Comparison of ENCODE assay signal across 19 mouse cellular contexts in the genomic region with DNA sequence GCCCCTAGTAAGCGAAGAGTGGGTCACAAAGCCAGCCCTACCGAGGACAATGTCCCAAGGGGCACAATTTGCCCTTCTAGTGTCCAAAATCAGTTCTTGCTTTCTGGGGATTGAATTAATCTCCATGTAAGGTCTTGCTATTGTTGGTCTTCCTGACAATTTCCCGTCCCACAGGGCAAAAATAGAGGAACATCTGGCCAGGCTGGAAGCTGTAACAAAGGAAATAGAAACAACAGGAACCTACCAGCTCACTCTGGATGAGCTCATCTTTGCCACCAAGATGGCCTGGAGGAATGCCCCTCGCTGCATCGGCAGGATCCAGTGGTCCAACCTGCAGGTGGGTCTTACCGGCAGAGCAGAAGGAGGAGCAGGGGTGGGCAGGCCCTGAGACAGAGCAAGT. TPM values are rescaled to one million over a fixed set of nuclear protein-coding genes. Genes with fewer than 3 reads are reported as not detected.
DNase-seq lines count a peak whose midpoint lies in the region; ATAC-seq and TF ChIP-seq lines count a peak whose summit lies in the region.
"Had no signal": no experiment of that assay in that cellular context is flagged by ENCODE, and none has a peak within 500 bp of the region (broad histone marks: within the 10 kb centered on the region; RNA-seq: fewer than 3 reads in every experiment).

No protein-coding gene starts in this region.

- intact Hi-C loops in heart, postnatal 25 days (cut with DNase I) = no loop called here

- H3K4me2 ChIP-seq in heart, embryonic 14.5 days (ENCODE audit: low read length) = no peak overlapping the region
- H3K4me2 ChIP-seq in kidney, embryonic 14.5 days (replicated peaks; ENCODE audit: low read depth, low read length) = no peak overlapping the region
- H3K4me2 ChIP-seq in heart, postnatal 0 days (ENCODE audit: low read depth, low read length) = no peak overlapping the region
- H3K4me2 ChIP-seq: forebrain, embryonic 12.5 days; heart, embryonic 15.5 days; hindbrain, embryonic 15.5 days; intestine, embryonic 15.5 days; limb, embryonic 15.5 days had no signal

- WGBS in heart, embryonic 14.5 days = 68% methylated on average over 6 of the region's 6 CpGs
- WGBS in kidney, embryonic 14.5 days = 82% methylated on average over 6 of the region's 6 CpGs
- WGBS in embryonic facial prominence, embryonic 10.5 days = 86% methylated on average over 6 of the region's 6 CpGs
- 56% methylated on average over 6 of the region's 6 CpGs for WGBS in heart, postnatal 0 days

- TF ChIP-seq CTCF in heart, postnatal 0 days (IDR thresholded peaks at IDR 0.05; ENCODE audit: low read depth) = no peak

- no peak for ATAC-seq in heart, embryonic 14.5 days (ENCODE audit: insufficient number of reproducible peaks, insufficient read depth, low FRiP score, low read depth)
- ATAC-seq in kidney, embryonic 14.5 days (ENCODE audit: low FRiP score, low TSS enrichment) = no peak
- ATAC-seq in heart, postnatal 0 days (ENCODE audit: insufficient read depth, low read depth) = no peak
- ATAC-seq: intestine, embryonic 15.5 days had no signal

- no peak overlapping the region for H3K4me3 ChIP-seq in heart, embryonic 14.5 days (ENCODE audit: control insufficient read depth in 1 of 2, insufficient read depth in 1 of 2, low read depth in 1 of 2, low read length in 2 of 2)
- no peak overlapping the region for H3K4me3 ChIP-seq in kidney, embryonic 14.5 days (ENCODE audit: low read length)
- H3K4me3 ChIP-seq in embryonic facial prominence, embryonic 10.5 days = no peak overlapping the region
- H3K4me3 ChIP-seq in heart, postnatal 0 days (ENCODE audit: low read depth, low read length) = no peak overlapping the region
- H3K4me3 ChIP-seq: forebrain, embryonic 12.5 days; heart, embryonic 15.5 days; hindbrain, embryonic 15.5 days; intestine, embryonic 15.5 days; limb, embryonic 15.5 days had no signal

- no peak overlapping the region for H3K9ac ChIP-seq in heart, embryonic 14.5 days (ENCODE audit: low read length)
- no peak overlapping the region for H3K9ac ChIP-seq in kidney, embryonic 14.5 days (ENCODE audit: low read depth, low read length)
- H3K9ac ChIP-seq in heart, postnatal 0 days (replicated peaks; ENCODE audit: low read depth, low read length) = no peak overlapping the region
- H3K9ac ChIP-seq: forebrain, embryonic 12.5 days; heart, embryonic 15.5 days; hindbrain, embryonic 15.5 days; intestine, embryonic 15.5 days; limb, embryonic 15.5 days had no signal

- no peaks in the 10 kb centered on the region for H3K27me3 ChIP-seq in heart, embryonic 14.5 days (ENCODE audit: control insufficient read depth, insufficient read depth, low read length)
- H3K27me3 ChIP-seq in kidney, embryonic 14.5 days (ENCODE audit: control insufficient read depth, insufficient read depth, low read length) = no peaks in the 10 kb centered on the region
- H3K27me3 ChIP-seq in embryonic facial prominence, embryonic 10.5 days (replicated peaks; ENCODE audit: low read depth, poor library complexity, severe bottlenecking) = no peaks in the 10 kb centered on the region
- H3K27me3 ChIP-seq in heart, postnatal 0 days (ENCODE audit: control insufficient read depth, insufficient read depth, low read length) = peaks cover 4% of the 10 kb centered on the region; the same call in 1 of the 2 replicates
- H3K27me3 ChIP-seq: forebrain, embryonic 12.5 days; hindbrain, embryonic 15.5 days; intestine, embryonic 15.5 days; limb, embryonic 15.5 days had no signal

- H3K36me3 ChIP-seq in heart, embryonic 14.5 days (ENCODE audit: control insufficient read depth, insufficient read depth, low read length) = no peaks in the 10 kb centered on the region
- no peaks in the 10 kb centered on the region for H3K36me3 ChIP-seq in kidney, embryonic 14.5 days (ENCODE audit: control insufficient read depth, insufficient read depth, low read length)
- H3K36me3 ChIP-seq in embryonic facial prominence, embryonic 10.5 days (replicated peaks) = no peaks in the 10 kb centered on the region
- H3K36me3 ChIP-seq in heart, postnatal 0 days (replicated peaks; ENCODE audit: control insufficient read depth, insufficient read depth, low read length) = no peaks in the 10 kb centered on the region
- H3K36me3 ChIP-seq: forebrain, embryonic 12.5 days; heart, embryonic 15.5 days; hindbrain, embryonic 15.5 days; intestine, embryonic 15.5 days; limb, embryonic 15.5 days had no signal

- no peaks in the 10 kb centered on the region for H3K9me3 ChIP-seq in heart, embryonic 14.5 days (ENCODE audit: control insufficient read depth, low read length)
- H3K9me3 ChIP-seq in kidney, embryonic 14.5 days (ENCODE audit: control insufficient read depth, low read length) = no peaks in the 10 kb centered on the region
- no peaks in the 10 kb centered on the region for H3K9me3 ChIP-seq in embryonic facial prominence, embryonic 10.5 days
- no peaks in the 10 kb centered on the region for H3K9me3 ChIP-seq in heart, postnatal 0 days (replicated peaks; ENCODE audit: control insufficient read depth, low read length)
- H3K9me3 ChIP-seq: forebrain, embryonic 12.5 days; heart, embryonic 15.5 days; hindbrain, embryonic 15.5 days; intestine, embryonic 15.5 days; limb, embryonic 15.5 days had no signal

- TF ChIP-seq EP300 in heart, postnatal 0 days (IDR thresholded peaks at IDR 0.05; ENCODE audit: low read depth) = no peak

- no peak for DNase-seq in heart, postnatal 25 days (ENCODE audit: low spot score)
- DNase-seq in kidney, postnatal 10 days = peak; percentile 15
- DNase-seq in embryonic facial prominence, embryonic 10.5 days (ENCODE audit: low spot score) = no peak
- DNase-seq in heart, postnatal 0 days (ENCODE audit: low spot score) = no peak
- no peak for DNase-seq in spleen, adult 18-20 months
- DNase-seq in right cerebral cortex, adult 18-20 months = no peak
- DNase-seq: adrenal gland, adult 2 months; cerebellum, adult 8-10 months; gastrocnemius, postnatal 14 days; thymus, adult 2 months had no signal

- H3K4me1 ChIP-seq in heart, embryonic 14.5 days (ENCODE audit: control insufficient read depth in 2 of 2, insufficient read depth in 2 of 2, low read length in 2 of 2) = no peaks in the 10 kb centered on the region
- H3K4me1 ChIP-seq in kidney, embryonic 14.5 days (ENCODE audit: control insufficient read depth, insufficient read depth, low read length) = no peaks in the 10 kb centered on the region
- peaks cover 8% of the 10 kb centered on the region for H3K4me1 ChIP-seq in embryonic facial prominence, embryonic 10.5 days
- H3K4me1 ChIP-seq in heart, postnatal 0 days (ENCODE audit: control insufficient read depth, insufficient read depth) = no peaks in the 10 kb centered on the region
- H3K4me1 ChIP-seq: heart, embryonic 15.5 days; hindbrain, embryonic 15.5 days; intestine, embryonic 15.5 days; limb, embryonic 15.5 days had no signal

- H3K27ac ChIP-seq in heart, embryonic 14.5 days (replicated peaks in 1 of 2; ENCODE audit: control insufficient read depth in 1 of 2, insufficient read depth in 1 of 2, low read depth in 2 of 2, low read length in 2 of 2) = peak overlapping the region; percentile 11 to 41; a peak in 1 of 4 replicates
- H3K27ac ChIP-seq in kidney, embryonic 14.5 days (ENCODE audit: low read depth, low read length) = no peak overlapping the region
- 0 out of 2 replicates have a peak overlapping the region, but pooled peaks have one; percentile 24 for H3K27ac ChIP-seq in embryonic facial prominence, embryonic 10.5 days (replicated peaks)
- peak overlapping the region; percentile 41; the same call in 1 of the 2 replicates for H3K27ac ChIP-seq in heart, postnatal 0 days (ENCODE audit: low read depth)
- H3K27ac ChIP-seq: forebrain, embryonic 12.5 days; hindbrain, embryonic 15.5 days; intestine, embryonic 15.5 days; limb, embryonic 15.5 days had no signal

RNA-seq across cellular contexts. Expression of gene Nos2, which starts 14.6 kb away (rescaled TPM):
- 1.4 and 1.6 TPM in 2 replicates for polyA plus RNA-seq in heart, embryonic 14.5 days (2014; fragmentation: Nextera tagmentation; extraction: Ambion mirVana)
- 1 to 10 TPM; 5.2 to 6.8 TPM for total RNA-seq in heart, postnatal 25 days (2021)
- polyA plus RNA-seq in kidney, embryonic 14.5 days (2014; fragmentation: Nextera tagmentation; extraction: Ambion mirVana) = 1.1 and 1.7 TPM in 2 replicates
- 0.77 and 1.3 TPM in 2 replicates for polyA plus RNA-seq in embryonic facial prominence, embryonic 10.5 days (2016; fragmentation: Nextera tagmentation; extraction: Ambion mirVana)
- total RNA-seq in heart, postnatal 0 days (2014; rRNA removed; ENCODE audit: low replicate concordance) = 0.19 and 0.53 TPM in 2 replicates
- 1.7 and 1.8 TPM in 2 replicates for polyA plus RNA-seq in heart, postnatal 0 days (2015; fragmentation: Nextera tagmentation; extraction: Ambion mirVana)
- total RNA-seq: megakaryocyte-erythroid progenitor cell, adult 5-6 weeks; neutrophil, adult 5-6 weeks had no signal

RNA-seq across cellular contexts. Expression of gene Lgals9, which starts 49.6 kb away (rescaled TPM):
- polyA plus RNA-seq in heart, embryonic 14.5 days (2014; fragmentation: Nextera tagmentation; extraction: Ambion mirVana) = 63.4 and 65.2 TPM in 2 replicates
- 10 to 100 TPM; 24.0 to 25.3 TPM for total RNA-seq in heart, postnatal 25 days (2021)
- 24.6 and 26.4 TPM in 2 replicates for polyA plus RNA-seq in kidney, embryonic 14.5 days (2014; fragmentation: Nextera tagmentation; extraction: Ambion mirVana)
- 2.3 and 2.8 TPM in 2 replicates for polyA plus RNA-seq in embryonic facial prominence, embryonic 10.5 days (2016; fragmentation: Nextera tagmentation; extraction: Ambion mirVana)
- total RNA-seq in heart, postnatal 0 days (2014; rRNA removed; ENCODE audit: low replicate concordance) = 125 and 155 TPM in 2 replicates
- 63.0 and 76.9 TPM in 2 replicates for polyA plus RNA-seq in heart, postnatal 0 days (2015; fragmentation: Nextera tagmentation; extraction: Ambion mirVana)
